Mouse (Mus musculus) right cerebral cortex, postnatal 10 days (tissue): ENCODE measurements around the gene Nudcd3.

ENCODE experiments used
- DNase-seq, 2 experiments: peaks; one replicate each; pipeline ENCODE4 v3.0.0; 2021; ENCODE audit warnings: low spot score in 2 of 2

Nudcd3 gene

GRCm38 (mm10) chr11:6063501-6064214 is 136.6 kb downstream of the Nudcd3 start:
- DNase-seq: no peak

GRCm38 (mm10) chr11:6063065-6063464 is 137.2 kb downstream of the Nudcd3 start:
- DNase-seq: no peak

- DNase-seq: no peak
These were observed 137.9 kb downstream of the Nudcd3 start for GRCm38 (mm10) chr11:6062329-6062728.

GRCm38 (mm10) chr11:6061891-6062290 is 138.3 kb downstream of the Nudcd3 start:
- DNase-seq: no peak

GRCm38 (mm10) chr11:6059162-6059561 is 141.1 kb downstream of the Nudcd3 start:
- DNase-seq: no peak
